Mouse (Mus musculus) cerebellum, adult 2 months (tissue): ENCODE measurements around the gene 4430402I18Rik. TPM values are rescaled to one million over a fixed set of nuclear protein-coding genes. Genes with fewer than 3 reads are reported as not detected.

Experiments used
- DNase-seq, 2 experiments: peaks; one replicate each; pipeline ENCODE4 v3.0.0; 2021
- H3K27ac ChIP-seq: fragments of 200-500 bp; 2 replicates; pipeline ENCODE4 v1.5.1; 2012; ENCODE audit warnings: low read length, control low read depth, inconsistent platforms; ENCODE audit not compliant: insufficient read depth
- H3K27me3 ChIP-seq: fragments of 200-500 bp; 2 replicates; pipeline ENCODE4 v1.6.1; 2012; ENCODE audit warnings: inconsistent platforms, mild to moderate bottlenecking, low read length, moderate library complexity; ENCODE audit not compliant: control insufficient read depth, insufficient read depth
- H3K4me1 ChIP-seq: fragments of 200-500 bp; 2 replicates; pipeline ENCODE4 v1.6.1; 2011; ENCODE audit warnings: low read length; ENCODE audit not compliant: control insufficient read depth, insufficient read depth
- H3K4me3 ChIP-seq: fragments of 200-500 bp; replicated peaks from 2 replicates; pipeline ENCODE3; 2011; ENCODE audit warnings: mild to moderate bottlenecking, low read depth, low read length, control low read depth; ENCODE audit not compliant: insufficient read depth
- CTCF ChIP-seq: fragments of 200-500 bp; IDR thresholded peaks from 2 replicates; pipeline ENCODE4 v1.5.1; 2011; ENCODE audit warnings: low read depth, mild to moderate bottlenecking, control low read depth, low read length, moderate library complexity, borderline replicate concordance; ENCODE audit not compliant: insufficient read depth
- POLR2A ChIP-seq: fragments of 200-500 bp; IDR thresholded peaks from 2 replicates; pipeline ENCODE4 v1.6.1; 2011; ENCODE audit warnings: low read length, control low read depth, borderline replicate concordance; ENCODE audit not compliant: insufficient read depth
- WGBS: fragments of 180-500 bp; shearing (Covaris S2); methylation state at CpG from one replicate; pipeline ENCODE4 v1.1.7; 2018; 5-methylcytosine and 5-hydroxymethylcytosine counted together
- polyA plus RNA-seq: library from polyadenylated mRNA; depleted of rRNA; stranded (reverse); fragments of >200 nt; gene quantifications from 2 replicates; pipeline ENCODE4 v1.2.3, GENCODE M21; 2012; rRNA removed

4430402I18Rik gene
- polyA plus RNA-seq, result 4.5 and 6.2 TPM in 2 replicates

GRCm38 (mm10) chr19:28967652-28968051 lies at the start of gene 4430402I18Rik:
TSS of gene 4430402I18Rik (minus strand) at chr19:28967800.
- DNase-seq, result no peak

GRCm38 (mm10) chr19:29016786-29017185 lies 49.2 kb upstream of the 4430402I18Rik start:
- 89% methylated on average over 5 of the region's 5 CpGs for WGBS
- Histone ChIP-seq H3K4me3 (no peak overlapping the region), H3K4me1 (no peaks in the 10 kb centered on the region), H3K27ac (no peak overlapping the region), H3K27me3 (no peaks in the 10 kb centered on the region)
- TF ChIP-seq CTCF (no peak), POLR2A (no peak)
- DNase-seq, result no peak

More at GRCm38 (mm10) chr19:28967652-28968051, at the start of gene 4430402I18Rik:
- no peak for TF ChIP-seq CTCF
- TF ChIP-seq POLR2A, result no peak
- no peak within 1 kb of the TSS for H3K4me3 ChIP-seq
- 30% methylated on average over 11 of the region's 11 CpGs for WGBS
- H3K4me1 ChIP-seq, result peaks cover 4% of the 10 kb centered on the region; the same call in 1 of the 2 replicates
- no peaks in the 10 kb centered on the region for H3K27me3 ChIP-seq
- H3K27ac ChIP-seq, result no peak within 1 kb of the TSS

GRCm38 (mm10) chr19:29016204-29016765 lies 48.7 kb upstream of the 4430402I18Rik start:
- DNase-seq, result no peak
- Histone ChIP-seq H3K27ac (no peak overlapping the region), H3K4me3 (no peak overlapping the region), H3K4me1 (no peaks in the 10 kb centered on the region), H3K27me3 (no peaks in the 10 kb centered on the region)
- WGBS, result 70% methylated on average over 5 of the region's 5 CpGs
- TF ChIP-seq CTCF (no peak), POLR2A (no peak)

GRCm38 (mm10) chr19:29015410-29016203 lies 48.0 kb upstream of the 4430402I18Rik start:
- Histone ChIP-seq H3K27me3 (no peaks in the 10 kb centered on the region), H3K27ac (no peak overlapping the region), H3K4me3 (no peak overlapping the region), H3K4me1 (no peaks in the 10 kb centered on the region)
- no peak for TF ChIP-seq CTCF
- no peak for TF ChIP-seq POLR2A
- WGBS, result 80% methylated on average over 8 of the region's 8 CpGs
- no peak for DNase-seq

- no peaks in the 10 kb centered on the region for H3K27me3 ChIP-seq
- no peak for DNase-seq
- no peak overlapping the region for H3K4me3 ChIP-seq
- H3K4me1 ChIP-seq, result no peaks in the 10 kb centered on the region
- WGBS, result 78% methylated on average over 5 of the region's 5 CpGs
- TF ChIP-seq CTCF (no peak), POLR2A (no peak)
- H3K27ac ChIP-seq, result no peak overlapping the region
Observed at GRCm38 (mm10) chr19:29014466-29015055, 47.0 kb upstream of the 4430402I18Rik start.

- Histone ChIP-seq H3K27ac (no peak overlapping the region), H3K4me3 (no peak overlapping the region), H3K27me3 (no peaks in the 10 kb centered on the region), H3K4me1 (no peaks in the 10 kb centered on the region)
- no peak for DNase-seq
- WGBS, result 73% methylated on average over 12 of the region's 12 CpGs
- no peak for TF ChIP-seq CTCF
- TF ChIP-seq POLR2A, result no peak
Observed at GRCm38 (mm10) chr19:29011355-29011990, 43.9 kb upstream of the 4430402I18Rik start.

- Histone ChIP-seq H3K27me3 (no peaks in the 10 kb centered on the region), H3K27ac (no peak overlapping the region), H3K4me3 (no peak overlapping the region), H3K4me1 (0 out of 2 replicates have a peak, but pooled peaks cover 3% of the 10 kb centered on the region)
- DNase-seq, result no peak
- no peak for TF ChIP-seq CTCF
- TF ChIP-seq POLR2A, result no peak
- 89% methylated on average over 11 of the region's 11 CpGs for WGBS
Observed at GRCm38 (mm10) chr19:29009046-29009445, 41.4 kb upstream of the 4430402I18Rik start.
